Mouse (Mus musculus) spleen, adult 2 months (tissue): ENCODE results near the gene Cntn4.

Source experiments
- CTCF ChIP-seq: fragments of 200-500 bp; IDR thresholded peaks from 2 replicates; pipeline ENCODE4 v1.5.1; 2011; ENCODE audit warnings: mild to moderate bottlenecking, inconsistent platforms; ENCODE audit not compliant: insufficient read depth, insufficient read length, insufficient replicate concordance; ENCODE audit errors: extremely low read depth
- POLR2A ChIP-seq: fragments of 200-500 bp; IDR thresholded peaks from 2 replicates; pipeline ENCODE4 v1.6.1; 2011; ENCODE audit warnings: low read depth, low read length, inconsistent platforms

DNA sequence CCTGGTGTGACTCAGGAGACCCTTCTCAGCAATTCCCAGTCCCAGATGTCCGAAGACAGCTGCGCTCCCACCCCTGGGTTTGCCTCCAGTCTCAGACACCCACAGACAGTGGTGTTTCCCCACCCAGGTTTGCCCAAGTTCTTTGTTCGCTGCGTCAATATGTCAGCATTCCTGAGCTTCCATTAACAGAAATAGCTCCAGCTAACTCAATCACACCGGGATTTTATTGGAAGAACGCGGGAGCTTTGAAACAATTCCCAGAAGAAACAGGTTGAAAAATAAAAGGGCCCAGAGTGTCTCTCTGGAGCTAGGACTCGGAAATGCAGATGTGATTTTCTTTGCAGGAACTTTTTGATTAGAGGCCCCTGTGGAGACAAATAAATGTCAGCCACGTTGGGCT, 916.3 kb downstream of the Cntn4 start:
- TF ChIP-seq CTCF (no peak), POLR2A (no peak)
